ENCODE assay signal across 10 mouse cellular contexts in the genomic region with DNA sequence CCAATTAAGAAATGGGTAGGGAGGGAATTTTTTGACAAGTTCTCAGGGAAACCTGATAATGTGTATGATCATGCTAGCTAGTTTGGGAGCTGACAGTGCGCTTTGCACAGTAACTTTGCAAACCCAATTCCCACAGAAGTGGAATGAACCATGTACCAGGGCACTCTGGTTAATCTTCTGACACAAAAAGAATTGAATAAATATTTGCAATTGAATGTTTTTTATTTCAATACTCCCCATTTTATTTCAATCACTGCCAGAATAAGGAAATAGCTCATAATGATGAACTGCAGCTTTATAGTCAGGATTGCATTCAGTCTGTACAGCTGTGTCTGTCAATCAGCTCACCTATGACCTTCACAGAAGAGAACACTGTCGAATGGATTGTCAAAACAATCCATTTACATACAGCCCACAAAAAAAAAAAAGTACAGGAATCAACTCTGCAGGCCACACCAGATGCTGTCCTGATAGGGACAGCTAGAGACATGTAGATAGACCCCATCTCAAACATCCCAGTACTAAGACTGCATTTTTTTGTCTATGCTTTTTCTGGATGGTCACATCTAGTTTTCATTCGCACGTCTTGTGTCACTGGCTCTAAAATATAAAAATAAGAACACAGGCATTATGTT. TPM values are rescaled to one million over a fixed set of nuclear protein-coding genes. Genes with fewer than 3 reads are reported as not detected.
DNase-seq lines count a peak whose midpoint lies in the region; ATAC-seq and TF ChIP-seq lines count a peak whose summit lies in the region.
"Had no signal": no experiment of that assay in that cellular context is flagged by ENCODE, and none has a peak within 500 bp of the region (broad histone marks: within the 10 kb centered on the region; RNA-seq: fewer than 3 reads in every experiment).

No protein-coding gene starts in this region.

- H3K27me3 ChIP-seq in heart, embryonic 10.5 days (ENCODE audit: insufficient read depth, poor library complexity, severe bottlenecking): no peaks in the 10 kb centered on the region
- H3K27me3 ChIP-seq in E14TG2a.4 (ENCODE audit: insufficient read depth, low read length): no peaks in the 10 kb centered on the region
- no peaks in the 10 kb centered on the region for H3K27me3 ChIP-seq in forebrain, embryonic 16.5 days (replicated peaks; ENCODE audit: control insufficient read depth, insufficient read depth, low read length)
- no peaks in the 10 kb centered on the region for H3K27me3 ChIP-seq in liver, embryonic 15.5 days

- H3K4me3 ChIP-seq in heart, embryonic 10.5 days: peak overlapping the region; percentile 72
- peak overlapping the region; percentile 98 for H3K4me3 ChIP-seq in E14TG2a.4 (replicated peaks; ENCODE audit: low read length)
- H3K4me3 ChIP-seq in forebrain, embryonic 16.5 days (replicated peaks; ENCODE audit: low read length): peak overlapping the region; percentile 94
- H3K4me3 ChIP-seq in liver, embryonic 15.5 days (replicated peaks): peak overlapping the region; percentile 75

- TF ChIP-seq CTCF in E14TG2a.4 (conservative IDR thresholded peaks at IDR 0.05; ENCODE audit: low read length): no peak

- H3K9ac ChIP-seq in forebrain, embryonic 16.5 days (replicated peaks; ENCODE audit: low read depth, low read length): peak overlapping the region; percentile 97
- peak overlapping the region; percentile 42; the same call in 1 of the 2 replicates for H3K9ac ChIP-seq in liver, embryonic 15.5 days

- H3K9me3 ChIP-seq in heart, embryonic 10.5 days: no peaks in the 10 kb centered on the region
- H3K9me3 ChIP-seq in E14TG2a.4 (ENCODE audit: low read length): no peaks in the 10 kb centered on the region
- H3K9me3 ChIP-seq in forebrain, embryonic 16.5 days (ENCODE audit: control insufficient read depth, low read length): no peaks in the 10 kb centered on the region
- no peaks in the 10 kb centered on the region for H3K9me3 ChIP-seq in liver, embryonic 15.5 days (replicated peaks)

- no peak for DNase-seq in heart, embryonic 10.5 days (ENCODE audit: low spot score)
- no peak for DNase-seq in heart, postnatal 10 days
- no peak for DNase-seq in cerebellum, postnatal 14 days
- no peak for DNase-seq in cerebellum, postnatal 4 days (ENCODE audit: low spot score in 2 of 2)
- DNase-seq: cerebellum, adult 11 months; lung, postnatal 14 days had no signal

- H3K4me1 ChIP-seq in heart, embryonic 10.5 days: 0 out of 2 replicates have a peak, but pooled peaks cover 7% of the 10 kb centered on the region
- H3K4me1 ChIP-seq in E14TG2a.4 (replicated peaks; ENCODE audit: low read depth, low read length): peaks cover 33% of the 10 kb centered on the region
- peaks cover 22% of the 10 kb centered on the region for H3K4me1 ChIP-seq in forebrain, embryonic 16.5 days (replicated peaks; ENCODE audit: control insufficient read depth, insufficient read depth, low read length)
- peaks cover 34% of the 10 kb centered on the region for H3K4me1 ChIP-seq in liver, embryonic 15.5 days (replicated peaks)

- H3K36me3 ChIP-seq in heart, embryonic 10.5 days: peaks cover 20% of the 10 kb centered on the region
- H3K36me3 ChIP-seq in E14TG2a.4 (ENCODE audit: insufficient read depth, low read length): peaks cover 31% of the 10 kb centered on the region
- H3K36me3 ChIP-seq in forebrain, embryonic 16.5 days (ENCODE audit: control insufficient read depth, insufficient read depth): no peaks in the 10 kb centered on the region; the same call in 1 of the 2 replicates
- peaks cover 13% of the 10 kb centered on the region for H3K36me3 ChIP-seq in liver, embryonic 15.5 days (replicated peaks)

- intact Hi-C loops in heart, postnatal 10 days (cut with DNase I): no loop called here

- WGBS in heart, embryonic 10.5 days: 34% methylated on average over 4 of the region's 4 CpGs
- 24% methylated on average over 4 of the region's 4 CpGs for WGBS in forebrain, embryonic 16.5 days
- 18% methylated on average over 4 of the region's 4 CpGs for WGBS in liver, embryonic 15.5 days (ENCODE audit: insufficient replicate concordance)

- no peak overlapping the region for H3K27ac ChIP-seq in heart, embryonic 10.5 days
- H3K27ac ChIP-seq in forebrain, embryonic 16.5 days (ENCODE audit: low read length): no peak overlapping the region
- H3K27ac ChIP-seq in liver, embryonic 15.5 days (replicated peaks): peak overlapping the region; percentile 83

- peak overlapping the region; percentile 72 for H3K4me2 ChIP-seq in forebrain, embryonic 16.5 days (ENCODE audit: low read length)
- peak overlapping the region; percentile 99 for H3K4me2 ChIP-seq in liver, embryonic 15.5 days

- ATAC-seq in forebrain, embryonic 16.5 days: no peak
- no peak for ATAC-seq in liver, embryonic 15.5 days (ENCODE audit: insufficient read depth)
- ATAC-seq in megakaryocyte-erythroid progenitor cell, adult 5-6 weeks (replicated peaks; ENCODE audit: low FRiP score, low TSS enrichment, poor library complexity, severe bottlenecking): no peak

RNA-seq across cellular contexts. Expression of a gene that starts 26.9 kb away (rescaled TPM):
- polyA plus RNA-seq in heart, embryonic 10.5 days (2016; fragmentation: Nextera tagmentation; extraction: Ambion mirVana): 6.2 and 6.5 TPM in 2 replicates
- 1 to 10 TPM; 7.1 to 7.2 TPM for total RNA-seq in heart, postnatal 10 days (2021)
- polyA plus RNA-seq in forebrain, embryonic 16.5 days (2015; fragmentation: Nextera tagmentation; extraction: Ambion mirVana): 14.7 and 16.8 TPM in 2 replicates
- polyA plus RNA-seq in liver, embryonic 15.5 days (2015; fragmentation: Nextera tagmentation; extraction: Ambion mirVana): 6.4 and 7.9 TPM in 2 replicates
- total RNA-seq in megakaryocyte-erythroid progenitor cell, adult 5-6 weeks (2014; fragmentation: Nextera tagmentation): 8.7 and 11.2 TPM in 2 replicates
- total RNA-seq in megakaryocyte-erythroid progenitor cell, adult 5-6 weeks (2017): 9.9 and 11.4 TPM in 2 replicates

RNA-seq across cellular contexts. Expression of a gene that starts 38.6 kb away (rescaled TPM):
- 78.4 and 96.1 TPM in 2 replicates for polyA plus RNA-seq in heart, embryonic 10.5 days (2016; fragmentation: Nextera tagmentation; extraction: Ambion mirVana)
- total RNA-seq in heart, postnatal 10 days (2021): 10 to 100 TPM; 79.1 to 80.1 TPM
- 122 and 136 TPM in 2 replicates for polyA plus RNA-seq in forebrain, embryonic 16.5 days (2015; fragmentation: Nextera tagmentation; extraction: Ambion mirVana)
- 28.9 and 33.1 TPM in 2 replicates for polyA plus RNA-seq in liver, embryonic 15.5 days (2015; fragmentation: Nextera tagmentation; extraction: Ambion mirVana)
- total RNA-seq in megakaryocyte-erythroid progenitor cell, adult 5-6 weeks (2014; fragmentation: Nextera tagmentation): 201 and 242 TPM in 2 replicates
- 352 and 418 TPM in 2 replicates for total RNA-seq in megakaryocyte-erythroid progenitor cell, adult 5-6 weeks (2017)

RNA-seq across cellular contexts. Expression of a gene that starts 59.7 kb away (rescaled TPM):
- polyA plus RNA-seq in heart, embryonic 10.5 days (2016; fragmentation: Nextera tagmentation; extraction: Ambion mirVana): 0.06 and 0.16 TPM in 2 replicates
- total RNA-seq in heart, postnatal 10 days (2021): under 1 TPM in 1 of 2 experiments, not detected in 1; 0.15 TPM
- 0.20 and 0.24 TPM in 2 replicates for polyA plus RNA-seq in forebrain, embryonic 16.5 days (2015; fragmentation: Nextera tagmentation; extraction: Ambion mirVana)
- polyA plus RNA-seq in liver, embryonic 15.5 days (2015; fragmentation: Nextera tagmentation; extraction: Ambion mirVana): not detected in 2 replicates
- total RNA-seq in megakaryocyte-erythroid progenitor cell, adult 5-6 weeks (2014; fragmentation: Nextera tagmentation): not detected in 2 replicates
- total RNA-seq in megakaryocyte-erythroid progenitor cell, adult 5-6 weeks (2017): not detected in 2 replicates
